Mouse (Mus musculus): Measurements from ENCODE around the gene Mlh3. TPM values are rescaled to one million over a fixed set of nuclear protein-coding genes. Genes with fewer than 3 reads are reported as not detected.
A peak's percentile ranks its signal among the peaks of the same experiment; 100 is the strongest.

Mlh3 gene
- polyA plus RNA-seq, 1 experiment from 2014 or later: 9.0 TPM

GRCm38 (mm10) chr12:85296915-85297314 lies 26.5 kb upstream of the Mlh3 start:
- Histone ChIP-seq H3K27me3 (replicated peaks; ENCODE audit: control insufficient read depth, insufficient read depth, low read length) (no peaks in the 10 kb centered on the region), H3K4me3 (ENCODE audit: low read depth, low read length) (no peak overlapping the region), H3K27ac (ENCODE audit: low read depth, low read length) (no peak overlapping the region), H3K9me3 (replicated peaks; ENCODE audit: control insufficient read depth, low read length) (peaks cover 5% of the 10 kb centered on the region; the same call in 1 of the 2 replicates), H3K36me3 (ENCODE audit: control insufficient read depth, insufficient read depth, low read length) (peaks cover 29% of the 10 kb centered on the region), H3K4me1 (ENCODE audit: control insufficient read depth, insufficient read depth, low read length) (no peaks in the 10 kb centered on the region), H3K9ac (ENCODE audit: low read length) (no peak overlapping the region), H3K4me2 (ENCODE audit: low read length) (no peak overlapping the region)
- DNase-seq (ENCODE audit: low spot score): no peak
- WGBS: 74% methylated on average over 5 of the region's 5 CpGs
- ATAC-seq: no peak

- H3K4me1 ChIP-seq (ENCODE audit: control insufficient read depth, insufficient read depth, low read length): no peaks in the 10 kb centered on the region
- WGBS: 97% methylated on average over 2 of the region's 2 CpGs
- no peak overlapping the region for H3K9ac ChIP-seq (ENCODE audit: low read length)
- H3K4me2 ChIP-seq (ENCODE audit: low read length): no peak overlapping the region
- H3K27me3 ChIP-seq (replicated peaks; ENCODE audit: control insufficient read depth, insufficient read depth, low read length): no peaks in the 10 kb centered on the region
- peaks cover 5% of the 10 kb centered on the region; the same call in 1 of the 2 replicates for H3K9me3 ChIP-seq (replicated peaks; ENCODE audit: control insufficient read depth, low read length)
- H3K36me3 ChIP-seq (ENCODE audit: control insufficient read depth, insufficient read depth, low read length): peaks cover 15% of the 10 kb centered on the region
- no peak overlapping the region for H3K4me3 ChIP-seq (ENCODE audit: low read depth, low read length)
- no peak overlapping the region for H3K27ac ChIP-seq (ENCODE audit: low read depth, low read length)
- ATAC-seq: no peak
- DNase-seq (ENCODE audit: low spot score): no peak
Observed at GRCm38 (mm10) chr12:85295506-85295905, 25.1 kb upstream of the Mlh3 start.

DNA sequence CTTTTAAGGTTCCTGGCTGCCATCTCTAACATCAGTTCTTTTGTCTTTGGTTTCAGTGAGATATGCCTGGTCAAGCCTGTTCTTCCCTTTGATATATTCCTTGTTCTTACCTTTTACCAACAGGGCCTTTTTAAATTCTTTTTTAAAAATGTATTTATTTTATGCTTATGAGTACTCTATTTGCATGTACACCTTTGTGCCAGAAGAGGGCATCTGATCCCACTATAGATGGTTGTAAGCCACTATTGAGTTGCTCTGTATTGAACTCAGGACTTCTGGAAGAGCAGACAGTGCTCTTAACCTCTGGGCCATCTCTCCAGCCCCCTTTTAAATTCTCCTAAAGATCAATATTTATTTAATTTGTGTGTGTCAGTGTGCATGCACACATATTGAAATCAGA lies 22.5 kb upstream of the Mlh3 start:
- H3K27ac ChIP-seq (ENCODE audit: low read depth, low read length): no peak overlapping the region
- H3K27me3 ChIP-seq (replicated peaks; ENCODE audit: control insufficient read depth, insufficient read depth, low read length): no peaks in the 10 kb centered on the region
- DNase-seq (ENCODE audit: low spot score) (no peak), ATAC-seq (no peak)
- peaks cover 5% of the 10 kb centered on the region; the same call in 1 of the 2 replicates for H3K9me3 ChIP-seq (replicated peaks; ENCODE audit: control insufficient read depth, low read length)
- peaks cover 3% of the 10 kb centered on the region; the same call in 1 of the 2 replicates for H3K4me1 ChIP-seq (ENCODE audit: control insufficient read depth, insufficient read depth, low read length)
- no peak overlapping the region for H3K4me3 ChIP-seq (ENCODE audit: low read depth, low read length)
- no peaks in the 10 kb centered on the region for H3K36me3 ChIP-seq (ENCODE audit: control insufficient read depth, insufficient read depth, low read length)
- no peak overlapping the region for H3K4me2 ChIP-seq (ENCODE audit: low read length)
- no peak overlapping the region for H3K9ac ChIP-seq (ENCODE audit: low read length)

GRCm38 (mm10) chr12:85292288-85292687 lies 21.9 kb upstream of the Mlh3 start:
- DNase-seq (ENCODE audit: low spot score) (no peak), ATAC-seq (no peak)
- 74% methylated on average over 6 of the region's 6 CpGs for WGBS
- Histone ChIP-seq H3K9me3 (replicated peaks; ENCODE audit: control insufficient read depth, low read length) (peaks cover 5% of the 10 kb centered on the region; the same call in 1 of the 2 replicates), H3K4me3 (ENCODE audit: low read depth, low read length) (no peak overlapping the region), H3K9ac (ENCODE audit: low read length) (no peak overlapping the region), H3K27ac (ENCODE audit: low read depth, low read length) (no peak overlapping the region), H3K27me3 (replicated peaks; ENCODE audit: control insufficient read depth, insufficient read depth, low read length) (no peaks in the 10 kb centered on the region), H3K36me3 (ENCODE audit: control insufficient read depth, insufficient read depth, low read length) (no peaks in the 10 kb centered on the region), H3K4me2 (ENCODE audit: low read length) (no peak overlapping the region), H3K4me1 (ENCODE audit: control insufficient read depth, insufficient read depth, low read length) (peaks cover 3% of the 10 kb centered on the region; the same call in 1 of the 2 replicates)

- no peak for ATAC-seq
Observed at GRCm38 (mm10) chr12:85291541-85291940, 21.1 kb upstream of the Mlh3 start.

GRCm38 (mm10) chr12:85290633-85291032 lies 20.2 kb upstream of the Mlh3 start:
- Histone ChIP-seq H3K36me3 (ENCODE audit: control insufficient read depth, insufficient read depth, low read length) (no peaks in the 10 kb centered on the region), H3K27me3 (replicated peaks; ENCODE audit: control insufficient read depth, insufficient read depth, low read length) (no peaks in the 10 kb centered on the region), H3K4me2 (ENCODE audit: low read length) (no peak overlapping the region), H3K4me1 (ENCODE audit: control insufficient read depth, insufficient read depth, low read length) (peaks cover 3% of the 10 kb centered on the region; the same call in 1 of the 2 replicates), H3K9me3 (replicated peaks; ENCODE audit: control insufficient read depth, low read length) (peaks cover 5% of the 10 kb centered on the region; the same call in 1 of the 2 replicates), H3K9ac (ENCODE audit: low read length) (no peak overlapping the region), H3K27ac (ENCODE audit: low read depth, low read length) (no peak overlapping the region), H3K4me3 (ENCODE audit: low read depth, low read length) (no peak overlapping the region)
- ATAC-seq (no peak), DNase-seq (ENCODE audit: low spot score) (no peak)
- 81% methylated on average over 10 of the region's 10 CpGs for WGBS

More at GRCm38 (mm10) chr12:85291541-85291940, 21.1 kb upstream of the Mlh3 start:
- DNase-seq (ENCODE audit: low spot score): no peak
- Histone ChIP-seq H3K27me3 (replicated peaks; ENCODE audit: control insufficient read depth, insufficient read depth, low read length) (no peaks in the 10 kb centered on the region), H3K9me3 (replicated peaks; ENCODE audit: control insufficient read depth, low read length) (peaks cover 5% of the 10 kb centered on the region; the same call in 1 of the 2 replicates), H3K9ac (ENCODE audit: low read length) (no peak overlapping the region), H3K36me3 (ENCODE audit: control insufficient read depth, insufficient read depth, low read length) (no peaks in the 10 kb centered on the region), H3K4me1 (ENCODE audit: control insufficient read depth, insufficient read depth, low read length) (peaks cover 3% of the 10 kb centered on the region; the same call in 1 of the 2 replicates), H3K4me3 (ENCODE audit: low read depth, low read length) (no peak overlapping the region), H3K27ac (ENCODE audit: low read depth, low read length) (no peak overlapping the region), H3K4me2 (ENCODE audit: low read length) (no peak overlapping the region)

- Histone ChIP-seq H3K36me3 (ENCODE audit: control insufficient read depth, insufficient read depth, low read length) (no peaks in the 10 kb centered on the region), H3K4me2 (ENCODE audit: low read length) (peak overlapping the region; percentile 67), H3K9me3 (replicated peaks; ENCODE audit: control insufficient read depth, low read length) (peaks cover 3% of the 10 kb centered on the region; the same call in 1 of the 2 replicates), H3K27ac (ENCODE audit: low read depth, low read length) (no peak overlapping the region), H3K4me3 (ENCODE audit: low read depth, low read length) (peak overlapping the region; percentile 34), H3K27me3 (replicated peaks; ENCODE audit: control insufficient read depth, insufficient read depth, low read length) (no peaks in the 10 kb centered on the region), H3K9ac (ENCODE audit: low read length) (peak overlapping the region; percentile 53), H3K4me1 (ENCODE audit: control insufficient read depth, insufficient read depth, low read length) (peaks cover 3% of the 10 kb centered on the region; the same call in 1 of the 2 replicates)
- WGBS: 67% methylated on average over 24 of the region's 24 CpGs
- ATAC-seq (no peak), DNase-seq (ENCODE audit: low spot score) (no peak)
Observed at GRCm38 (mm10) chr12:85289157-85290000, 19.0 kb upstream of the Mlh3 start.

DNA sequence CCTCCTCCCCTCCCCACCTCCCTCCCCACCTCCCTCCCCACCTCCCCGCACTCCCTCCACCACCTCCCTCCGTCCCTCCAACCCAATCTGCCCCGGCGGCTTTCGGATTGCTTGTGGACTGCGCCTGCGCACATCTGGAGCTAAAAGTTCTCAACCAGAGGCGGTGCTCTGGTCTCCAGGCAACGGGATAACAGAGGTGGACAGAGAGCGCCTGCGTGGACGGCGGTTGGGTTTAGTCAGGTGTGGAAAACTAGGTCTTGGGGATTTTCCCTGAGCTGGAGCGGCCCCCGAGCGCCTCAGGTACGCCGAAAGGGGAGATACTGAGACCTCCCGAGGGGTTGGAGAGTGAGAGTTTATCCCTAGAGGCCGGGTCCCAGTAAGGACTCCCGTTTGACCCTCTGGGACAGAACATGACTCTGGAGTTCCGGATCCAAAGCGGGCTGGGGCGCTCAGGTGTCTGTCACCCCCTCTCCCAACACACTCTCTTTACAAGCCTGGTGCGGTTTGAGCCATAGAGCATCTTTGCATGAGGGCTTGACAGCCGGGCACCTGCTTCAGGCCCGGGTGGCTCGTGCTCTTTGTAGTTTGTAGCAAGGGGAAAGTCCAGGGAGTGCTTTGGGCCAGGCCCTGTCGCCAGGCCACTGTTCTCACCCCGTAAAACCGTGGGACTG lies 18.2 kb upstream of the Mlh3 start, which contains the start of gene Zc2hc1c:
Zc2hc1c (plus strand) TSS at position 106 of the 671 bp plus-strand sequence.
- WGBS: 1% methylated on average over 30 of the region's 31 CpGs
- Histone ChIP-seq H3K36me3 (ENCODE audit: control insufficient read depth, insufficient read depth, low read length) (no peaks in the 10 kb centered on the region), H3K4me2 (ENCODE audit: low read length) (peak within 1 kb of the TSS; percentile 67), H3K27ac (ENCODE audit: low read depth, low read length) (no peak within 1 kb of the TSS), H3K4me3 (ENCODE audit: low read depth, low read length) (peak within 1 kb of the TSS; percentile 34), H3K9me3 (replicated peaks; ENCODE audit: control insufficient read depth, low read length) (no peaks in the 10 kb centered on the region), H3K27me3 (replicated peaks; ENCODE audit: control insufficient read depth, insufficient read depth, low read length) (no peaks in the 10 kb centered on the region), H3K9ac (ENCODE audit: low read length) (peak within 1 kb of the TSS; percentile 53), H3K4me1 (ENCODE audit: control insufficient read depth, insufficient read depth, low read length) (peaks cover 3% of the 10 kb centered on the region; the same call in 1 of the 2 replicates)
- ATAC-seq: peak; percentile 82
- DNase-seq (ENCODE audit: low spot score): peak; percentile 93
